Mouse (Mus musculus): Measurements from ENCODE around the gene Slc4a10.

- no peak for TF ChIP-seq CTCF (IDR thresholded peaks at IDR 0.05; ENCODE audit: control insufficient read depth, insufficient read depth, insufficient read length)
- TF ChIP-seq FOSL1 (IDR thresholded peaks at IDR 0.05; ENCODE audit: insufficient read depth, low read length, poor library complexity, severe bottlenecking), result no peak
- no peak for TF ChIP-seq MAX (IDR thresholded peaks at IDR 0.05)
These were observed 1.9 kb downstream of the Slc4a10 start for GRCm38 (mm10) chr2:62048116-62048515.
